In genomic region chr1:133632168-133632567, GRCm38 (mm10) we compare ENCODE assay signal across 14 mouse cellular contexts. TPM values are rescaled to one million over a fixed set of nuclear protein-coding genes. Genes with fewer than 3 reads are reported as not detected.
A peak's percentile ranks its signal among the peaks of the same experiment; 100 is the strongest.
DNase-seq lines count a peak whose midpoint lies in the region; ATAC-seq and TF ChIP-seq lines count a peak whose summit lies in the region.
"Had no signal": no experiment of that assay in that cellular context is flagged by ENCODE, and none has a peak within 500 bp of the region (broad histone marks: within the 10 kb centered on the region; RNA-seq: fewer than 3 reads in every experiment).

No protein-coding gene starts in this region.

- dilution Hi-C loops in CH12.LX (cut with MboI; ENCODE audit: extremely low pct_ligation_motif_present, extremely low pct_unique_long_range_greater_than_20kb, low sequenced_read_pairs): no loop called here

- ATAC-seq in hindbrain, postnatal 0 days: no peak
- ATAC-seq in lung, postnatal 0 days: no peak
- no peak for ATAC-seq in erythroblast, adult 5-6 weeks (replicated peaks; ENCODE audit: low FRiP score, poor library complexity, severe bottlenecking)

- H3K4me3 ChIP-seq in hindbrain, postnatal 0 days (ENCODE audit: low read length): no peak overlapping the region
- H3K4me3 ChIP-seq in hindbrain, embryonic 10.5 days: no peak overlapping the region
- no peak overlapping the region for H3K4me3 ChIP-seq in lung, postnatal 0 days (ENCODE audit: low read depth, low read length)
- H3K4me3 ChIP-seq in CH12.LX (replicated peaks in 1 of 3; ENCODE audit: low read depth in 2 of 3, low read length in 2 of 3, poor library complexity in 1 of 3): no peak overlapping the region
- no peak overlapping the region for H3K4me3 ChIP-seq in cortical plate, adult 2 months (ENCODE audit: insufficient read depth, low read length)
- H3K4me3 ChIP-seq: heart, embryonic 15.5 days; myocyte had no signal

- peaks cover 51% of the 10 kb centered on the region for H3K36me3 ChIP-seq in hindbrain, postnatal 0 days (ENCODE audit: insufficient read depth, low read length)
- H3K36me3 ChIP-seq in hindbrain, embryonic 10.5 days: peaks cover 97% of the 10 kb centered on the region
- peaks cover 70% of the 10 kb centered on the region for H3K36me3 ChIP-seq in lung, postnatal 0 days (ENCODE audit: insufficient read depth, low read length)
- H3K36me3 ChIP-seq in CH12.LX (replicated peaks in 1 of 2; ENCODE audit: control insufficient read depth in 1 of 2, insufficient read depth in 1 of 2, low read length in 1 of 2): peaks cover 76 to 95% of the 10 kb centered on the region in 2 experiments

- TF ChIP-seq CTCF in hindbrain, postnatal 0 days (IDR thresholded peaks at IDR 0.05; ENCODE audit: low read depth): peak; percentile 44
- peak; percentile 57 for TF ChIP-seq CTCF in lung, postnatal 0 days (IDR thresholded peaks at IDR 0.05)
- TF ChIP-seq CTCF in CH12.LX (conservative IDR thresholded peaks at IDR 0.05 in 1 of 2, IDR thresholded peaks at IDR 0.05 in 1 of 2; ENCODE audit: low read depth in 2 of 2, low read length in 2 of 2): peak in 1 of 2 experiments; percentile 33; a peak in 2 of 4 replicates
- peak; percentile 25; the same call in 1 of the 2 replicates for TF ChIP-seq CTCF in cortical plate, adult 2 months (IDR thresholded peaks at IDR 0.05; ENCODE audit: extremely low read depth, insufficient read depth, low read length)

- TF ChIP-seq RAD21 in CH12.LX (IDR thresholded peaks at IDR 0.05; ENCODE audit: low read depth, low read length): peak; percentile 21

- H3K4me2 ChIP-seq in hindbrain, postnatal 0 days (ENCODE audit: low read depth, low read length): no peak overlapping the region
- H3K4me2 ChIP-seq in lung, postnatal 0 days (replicated peaks; ENCODE audit: low read depth, low read length): no peak overlapping the region
- no peak overlapping the region for H3K4me2 ChIP-seq in CH12.LX (ENCODE audit: insufficient read depth, low read depth, poor library complexity, severe bottlenecking)
- H3K4me2 ChIP-seq: heart, embryonic 15.5 days had no signal

- TF ChIP-seq POLR2A in CH12.LX (IDR thresholded peaks at IDR 0.05; ENCODE audit: low read depth, low read length): no peak
- TF ChIP-seq POLR2A in cortical plate, adult 2 months (IDR thresholded peaks at IDR 0.05; ENCODE audit: extremely low read depth, insufficient read depth, low read length): no peak

- TF ChIP-seq EP300 in lung, postnatal 0 days (IDR thresholded peaks at IDR 0.05): no peak
- TF ChIP-seq EP300 in CH12.LX (IDR thresholded peaks at IDR 0.05; ENCODE audit: low read length): no peak

- H3K9me3 ChIP-seq in hindbrain, postnatal 0 days (ENCODE audit: low read length): no peaks in the 10 kb centered on the region
- no peaks in the 10 kb centered on the region for H3K9me3 ChIP-seq in hindbrain, embryonic 10.5 days
- H3K9me3 ChIP-seq in lung, postnatal 0 days (ENCODE audit: low read length): no peaks in the 10 kb centered on the region
- H3K9me3 ChIP-seq in CH12.LX (replicated peaks; ENCODE audit: low read length): no peaks in the 10 kb centered on the region
- H3K9me3 ChIP-seq: heart, embryonic 15.5 days had no signal

- H3K79me2 ChIP-seq in CH12.LX (replicated peaks; ENCODE audit: control insufficient read depth, extremely low read depth, insufficient read depth, poor library complexity, severe bottlenecking): peaks cover 37% of the 10 kb centered on the region

- WGBS in hindbrain, postnatal 0 days: 95% methylated on average over 2 of the region's 2 CpGs
- WGBS in hindbrain, embryonic 10.5 days: 95% methylated on average over 2 of the region's 2 CpGs
- 93% methylated on average over 2 of the region's 2 CpGs for WGBS in lung, postnatal 0 days

- peak; percentile 17 for DNase-seq in hindbrain, postnatal 0 days (ENCODE audit: low spot score)
- DNase-seq in hindbrain, embryonic 10.5 days (ENCODE audit: low spot score): no peak
- DNase-seq in lung, postnatal 0 days (ENCODE audit: low spot score): peak; percentile 25
- DNase-seq in lung, postnatal 25 days (ENCODE audit: low spot score): no peak
- DNase-seq in CH12.LX (ENCODE audit: extremely low read depth): no peak
- DNase-seq in urinary bladder, postnatal 10 days (ENCODE audit: low spot score): no peak
- DNase-seq: cerebellum, adult 11-12 months; right cerebral cortex, postnatal 4 days had no signal

- H3K9ac ChIP-seq in hindbrain, postnatal 0 days (replicated peaks; ENCODE audit: low read length): no peak overlapping the region
- no peak overlapping the region for H3K9ac ChIP-seq in lung, postnatal 0 days (replicated peaks; ENCODE audit: low read depth)
- H3K9ac ChIP-seq in CH12.LX (ENCODE audit: insufficient read depth, low read depth): no peak overlapping the region
- H3K9ac ChIP-seq: heart, embryonic 15.5 days had no signal

- in situ Hi-C loops in CH12.LX (cut with MboI; ENCODE audit: low pct_ligation_motif_present, low pct_unique_long_range_greater_than_20kb, low sequenced_read_pairs): no loop called here

- H3K27me3 ChIP-seq in hindbrain, postnatal 0 days (ENCODE audit: insufficient read depth, low read length): no peaks in the 10 kb centered on the region
- H3K27me3 ChIP-seq in hindbrain, embryonic 10.5 days (ENCODE audit: insufficient read depth, poor library complexity, severe bottlenecking): no peaks in the 10 kb centered on the region
- no peaks in the 10 kb centered on the region for H3K27me3 ChIP-seq in lung, postnatal 0 days (replicated peaks; ENCODE audit: insufficient read depth, low read length)
- H3K27me3 ChIP-seq in CH12.LX (replicated peaks): no peaks in the 10 kb centered on the region
- H3K27me3 ChIP-seq: heart, embryonic 15.5 days had no signal

- no peak overlapping the region for H3K27ac ChIP-seq in hindbrain, postnatal 0 days
- no peak overlapping the region for H3K27ac ChIP-seq in hindbrain, embryonic 10.5 days
- H3K27ac ChIP-seq in lung, postnatal 0 days (ENCODE audit: low read length): no peak overlapping the region
- H3K27ac ChIP-seq in CH12.LX (ENCODE audit: insufficient read depth, low read depth): no peak overlapping the region
- no peak overlapping the region for H3K27ac ChIP-seq in cortical plate, adult 2 months (ENCODE audit: insufficient read depth, low read length)
- H3K27ac ChIP-seq: heart, embryonic 15.5 days had no signal

- H3K4me1 ChIP-seq in hindbrain, postnatal 0 days (ENCODE audit: insufficient read depth, low read length): no peaks in the 10 kb centered on the region
- no peaks in the 10 kb centered on the region for H3K4me1 ChIP-seq in hindbrain, embryonic 10.5 days (replicated peaks)
- no peaks in the 10 kb centered on the region for H3K4me1 ChIP-seq in lung, postnatal 0 days (ENCODE audit: insufficient read depth, low read depth, low read length)
- no peaks in the 10 kb centered on the region for H3K4me1 ChIP-seq in CH12.LX (ENCODE audit: control insufficient read depth in 1 of 2, insufficient read depth in 2 of 2)
- H3K4me1 ChIP-seq in cortical plate, adult 2 months (ENCODE audit: control insufficient read depth, insufficient read depth, low read length): no peaks in the 10 kb centered on the region
- H3K4me1 ChIP-seq: heart, embryonic 15.5 days had no signal

RNA-seq across cellular contexts. Expression of gene Snrpe, which starts 22.1 kb away (rescaled TPM):
- 106 and 109 TPM in 2 replicates for total RNA-seq in hindbrain, postnatal 0 days (2014; rRNA removed)
- polyA plus RNA-seq in hindbrain, postnatal 0 days (2015; fragmentation: Nextera tagmentation; extraction: Ambion mirVana): 415 and 427 TPM in 2 replicates
- polyA plus RNA-seq in hindbrain, embryonic 10.5 days (2016; fragmentation: Nextera tagmentation; extraction: Ambion mirVana): 842 and 897 TPM in 2 replicates
- 289 and 306 TPM in 2 replicates for polyA plus RNA-seq in lung, postnatal 0 days (2015; fragmentation: Nextera tagmentation; extraction: Ambion mirVana)
- total RNA-seq in CH12.LX (2012; rRNA removed) (405 and 498 TPM in 2 replicates), CH12.LX (2014; rRNA removed) (877 and 995 TPM in 2 replicates)
- 417 and 508 TPM in 2 replicates for polyA plus RNA-seq in CH12.LX (2012; ENCODE audit: insufficient read length, low read depth)
- polyA plus RNA-seq in cortical plate, adult 2 months (2012; rRNA removed): 91.1 and 101 TPM in 2 replicates
- total RNA-seq in erythroblast, adult 5-6 weeks (2015; ENCODE audit: low replicate concordance): 74.4 and 111 TPM in 2 replicates
- total RNA-seq in erythroblast, adult 5-6 weeks (2017; ENCODE audit: low replicate concordance): 55.4 and 158 TPM in 2 replicates

RNA-seq across cellular contexts. Expression of gene Zbed6, which starts 28.5 kb away (rescaled TPM):
- total RNA-seq in hindbrain, postnatal 0 days (2014; rRNA removed): 6.0 and 7.8 TPM in 2 replicates
- polyA plus RNA-seq in hindbrain, postnatal 0 days (2015; fragmentation: Nextera tagmentation; extraction: Ambion mirVana): 0.15 and 0.87 TPM in 2 replicates
- polyA plus RNA-seq in hindbrain, embryonic 10.5 days (2016; fragmentation: Nextera tagmentation; extraction: Ambion mirVana): not detected in 2 replicates
- not detected in 2 replicates for polyA plus RNA-seq in lung, postnatal 0 days (2015; fragmentation: Nextera tagmentation; extraction: Ambion mirVana)
- total RNA-seq in CH12.LX (2012; rRNA removed) (4.4 and 5.3 TPM in 2 replicates), CH12.LX (2014; rRNA removed) (1.6 and 1.7 TPM in 2 replicates)
- 2.9 and 3.7 TPM in 2 replicates for polyA plus RNA-seq in CH12.LX (2012; ENCODE audit: insufficient read length, low read depth)
- polyA plus RNA-seq in cortical plate, adult 2 months (2012; rRNA removed): 4.5 and 5.9 TPM in 2 replicates
- total RNA-seq in erythroblast, adult 5-6 weeks (2015; ENCODE audit: low replicate concordance): 5.2 TPM in 1 of 2 replicates, not detected in the other
- total RNA-seq in erythroblast, adult 5-6 weeks (2017; ENCODE audit: low replicate concordance): 12.8 and 27.2 TPM in 2 replicates
- polyA plus RNA-seq: heart, embryonic 15.5 days; stomach, embryonic 14.5 days had no signal

RNA-seq across cellular contexts. Expression of gene Gm38394, which starts 28.9 kb away (rescaled TPM):
- total RNA-seq in hindbrain, postnatal 0 days (2014; rRNA removed): 5.1 and 5.3 TPM in 2 replicates
- 1.2 and 1.7 TPM in 2 replicates for polyA plus RNA-seq in hindbrain, postnatal 0 days (2015; fragmentation: Nextera tagmentation; extraction: Ambion mirVana)
- 3.9 and 4.7 TPM in 2 replicates for polyA plus RNA-seq in hindbrain, embryonic 10.5 days (2016; fragmentation: Nextera tagmentation; extraction: Ambion mirVana)
- 3.8 and 4.0 TPM in 2 replicates for polyA plus RNA-seq in lung, postnatal 0 days (2015; fragmentation: Nextera tagmentation; extraction: Ambion mirVana)
- total RNA-seq in CH12.LX (2012; rRNA removed) (4.0 and 4.7 TPM in 2 replicates), CH12.LX (2014; rRNA removed) (2.7 and 2.8 TPM in 2 replicates)
- 6.3 and 8.2 TPM in 2 replicates for polyA plus RNA-seq in CH12.LX (2012; ENCODE audit: insufficient read length, low read depth)
- polyA plus RNA-seq in cortical plate, adult 2 months (2012; rRNA removed): 5.2 and 5.5 TPM in 2 replicates
- 17.6 and 22.9 TPM in 2 replicates for total RNA-seq in erythroblast, adult 5-6 weeks (2015; ENCODE audit: low replicate concordance)
- 5.5 and 16.6 TPM in 2 replicates for total RNA-seq in erythroblast, adult 5-6 weeks (2017; ENCODE audit: low replicate concordance)

RNA-seq across cellular contexts. Expression of gene Lax1, which starts 57.7 kb away (rescaled TPM):
- total RNA-seq in hindbrain, postnatal 0 days (2014; rRNA removed): 0.10 TPM in 1 of 2 replicates, not detected in the other
- 0.08 and 0.13 TPM in 2 replicates for polyA plus RNA-seq in hindbrain, postnatal 0 days (2015; fragmentation: Nextera tagmentation; extraction: Ambion mirVana)
- 0.25 TPM in 1 of 2 replicates, not detected in the other for polyA plus RNA-seq in hindbrain, embryonic 10.5 days (2016; fragmentation: Nextera tagmentation; extraction: Ambion mirVana)
- polyA plus RNA-seq in lung, postnatal 0 days (2015; fragmentation: Nextera tagmentation; extraction: Ambion mirVana): 0.30 and 0.33 TPM in 2 replicates
- 14.9 and 17.9 TPM in 2 replicates for total RNA-seq in CH12.LX (2012; rRNA removed)
- total RNA-seq in CH12.LX (2014; rRNA removed): 14.2 and 16.1 TPM in 2 replicates
- polyA plus RNA-seq in CH12.LX (2012; ENCODE audit: insufficient read length, low read depth): 15.0 and 15.6 TPM in 2 replicates
- polyA plus RNA-seq in cortical plate, adult 2 months (2012; rRNA removed): 0.56 and 0.74 TPM in 2 replicates
- total RNA-seq in erythroblast, adult 5-6 weeks (2015; ENCODE audit: low replicate concordance): 1.3 TPM in 1 of 2 replicates, not detected in the other
- 1.7 and 2.0 TPM in 2 replicates for total RNA-seq in erythroblast, adult 5-6 weeks (2017; ENCODE audit: low replicate concordance)
- total RNA-seq: gastrocnemius, adult 8-10 months had no signal

Comparison
In these comparisons a context has a peak if more than half of its experiments do, and no peak if none do; other contexts are left out.
1. DNase-seq: peak in hindbrain, postnatal 0 days (single experiment) and lung, postnatal 0 days (single experiment); none in hindbrain, embryonic 10.5 days (single experiment), lung, postnatal 25 days (single experiment), CH12.LX (single experiment) and urinary bladder, postnatal 10 days (single experiment).